Mouse (Mus musculus) gastrocnemius, postnatal 10 days (tissue): ENCODE results near the gene Dhrs2. TPM values are rescaled to one million over a fixed set of nuclear protein-coding genes. Genes with fewer than 3 reads are reported as not detected.
A peak's percentile ranks its signal among the peaks of the same experiment; 100 is the strongest.

Experiments
- DNase-seq: peaks from one replicate; pipeline ENCODE4 v3.0.0; 2021; ENCODE audit warnings: mixed read lengths
- long read RNA-seq, 2 experiments: library from polyadenylated mRNA; stranded (forward); transcript quantifications; one replicate each; pipeline ENCODE4 v2.0.0; 2021
- total RNA-seq, 2 experiments: library from RNA; stranded (reverse); gene quantifications; 2 replicates each; pipeline ENCODE4 v1.2.3; 2021

Dhrs2 gene
- total RNA-seq = not detected
- long read RNA-seq, experiment 1 = 0 reads
- long read RNA-seq, experiment 2 = 0 reads

DNA sequence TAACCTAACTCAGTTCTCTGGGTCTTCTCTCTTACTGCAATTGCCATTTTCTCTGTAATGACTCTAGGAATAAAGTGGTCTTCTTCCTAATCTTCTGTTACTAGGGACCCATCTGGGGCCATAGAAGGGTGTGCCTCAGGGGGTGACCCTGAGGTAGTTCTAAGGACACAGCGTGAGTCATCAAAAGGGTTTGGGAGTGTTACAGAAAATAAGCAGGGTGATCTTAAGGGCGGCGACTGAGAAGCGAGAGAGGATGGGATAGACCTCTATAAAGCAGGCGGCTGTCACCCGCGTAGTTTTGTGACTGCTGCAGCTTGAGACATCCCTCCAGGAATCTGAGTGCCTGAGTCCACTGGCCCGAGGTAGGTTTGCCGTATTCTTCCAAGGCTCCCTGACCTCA, at the start of gene Dhrs2:
Dhrs2 (plus strand) TSS at position 301 of the 400 bp plus-strand sequence.
- no peak for DNase-seq

DNA sequence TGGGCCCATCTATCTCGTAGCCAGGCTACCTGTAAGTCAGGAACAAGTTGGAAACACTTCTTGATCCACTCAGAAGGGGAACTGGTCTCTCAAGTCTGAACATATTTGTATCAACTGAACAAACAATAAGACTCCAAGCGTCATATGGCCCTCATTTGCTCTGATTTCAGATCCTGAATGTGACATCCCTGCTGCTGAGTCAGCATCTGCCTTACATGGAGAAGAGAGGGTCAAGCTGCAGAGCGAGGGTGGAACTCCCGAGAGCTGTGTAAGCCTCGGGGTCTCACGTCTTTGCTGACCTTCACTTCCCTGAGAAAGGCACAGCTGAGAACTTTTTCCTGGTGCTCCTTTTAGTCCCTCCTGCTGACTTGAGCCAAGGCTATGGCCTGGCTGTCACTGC, 47.6 kb upstream of the Dhrs2 start:
- no peak for DNase-seq

- DNase-seq = peak; percentile 56
Measured at GRCm38 (mm10) chr14:55177274-55177673, 44.5 kb upstream of the Dhrs2 start.

- DNase-seq = no peak
Measured at GRCm38 (mm10) chr14:55180951-55181350, 40.9 kb upstream of the Dhrs2 start.

DNA sequence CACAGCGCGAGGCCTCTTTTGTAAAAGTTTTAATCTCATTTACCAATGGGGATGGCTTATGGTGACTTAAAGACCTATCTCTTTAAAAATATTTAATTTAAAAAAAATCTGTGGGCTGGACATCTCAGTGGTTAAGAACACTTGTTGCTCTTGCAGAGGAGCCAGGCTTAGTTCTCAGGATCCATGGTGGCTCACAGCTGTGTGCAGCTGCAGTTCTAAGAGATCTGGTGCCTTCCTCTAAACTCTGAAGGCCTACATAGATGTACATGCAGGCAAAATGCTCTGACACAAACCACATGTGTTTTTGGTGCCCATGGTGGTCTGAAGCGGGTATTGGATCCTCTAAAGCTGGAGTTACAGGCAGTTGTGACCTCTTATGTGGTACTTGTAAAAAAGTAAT, 38.6 kb upstream of the Dhrs2 start:
- no peak for DNase-seq

DNA sequence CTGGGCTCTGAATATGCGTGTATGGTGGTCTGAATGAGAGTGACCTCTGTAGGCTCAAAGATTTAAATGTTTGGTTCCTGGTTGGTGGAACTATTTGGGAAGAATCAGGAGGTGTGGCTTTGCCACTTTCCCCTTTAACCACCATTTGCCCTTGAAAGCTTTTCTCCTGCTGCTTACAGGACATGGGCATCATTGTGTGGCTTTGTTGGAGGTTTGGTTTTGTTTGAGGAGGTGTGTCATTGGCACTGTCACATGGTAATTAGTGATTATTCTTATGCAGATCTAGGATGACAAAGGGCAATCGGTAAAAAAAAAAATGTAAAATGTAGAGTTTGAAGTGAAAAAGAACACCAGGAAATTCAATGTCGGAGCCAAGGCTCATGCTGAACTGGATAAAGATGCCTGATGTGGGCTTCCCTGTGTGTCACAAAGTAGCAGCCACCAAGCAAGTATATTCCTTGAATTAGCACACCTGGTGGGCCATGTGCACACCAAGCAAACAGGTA, 37.1 kb upstream of the Dhrs2 start:
- no peak for DNase-seq

- no peak for DNase-seq
Measured at GRCm38 (mm10) chr14:55188491-55188890, 33.3 kb upstream of the Dhrs2 start.

GRCm38 (mm10) chr14:55189351-55189769, 32.4 kb upstream of the Dhrs2 start:
- DNase-seq = no peak

DNA sequence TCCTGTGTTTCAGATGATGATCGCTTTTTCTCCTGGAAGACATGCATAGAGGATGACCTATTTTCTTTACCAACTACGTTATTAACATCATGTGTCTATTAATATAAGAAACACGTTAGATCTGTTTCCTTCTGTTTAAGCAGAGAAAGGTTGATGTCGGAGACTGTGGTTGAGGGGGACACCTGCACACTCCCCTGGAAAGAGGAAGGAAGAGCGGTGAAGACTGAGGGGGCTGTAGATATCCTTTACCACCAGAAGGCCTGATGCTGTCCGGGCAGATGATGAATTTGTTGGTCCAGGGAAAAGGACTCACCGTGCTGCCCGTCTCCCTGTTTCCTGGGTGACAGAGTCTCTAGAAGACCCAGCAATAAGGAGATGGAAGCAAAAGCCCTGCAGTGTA, 28.5 kb upstream of the Dhrs2 start:
- DNase-seq = no peak

- DNase-seq = no peak
Measured at GRCm38 (mm10) chr14:55193876-55194635, 27.8 kb upstream of the Dhrs2 start.

DNA sequence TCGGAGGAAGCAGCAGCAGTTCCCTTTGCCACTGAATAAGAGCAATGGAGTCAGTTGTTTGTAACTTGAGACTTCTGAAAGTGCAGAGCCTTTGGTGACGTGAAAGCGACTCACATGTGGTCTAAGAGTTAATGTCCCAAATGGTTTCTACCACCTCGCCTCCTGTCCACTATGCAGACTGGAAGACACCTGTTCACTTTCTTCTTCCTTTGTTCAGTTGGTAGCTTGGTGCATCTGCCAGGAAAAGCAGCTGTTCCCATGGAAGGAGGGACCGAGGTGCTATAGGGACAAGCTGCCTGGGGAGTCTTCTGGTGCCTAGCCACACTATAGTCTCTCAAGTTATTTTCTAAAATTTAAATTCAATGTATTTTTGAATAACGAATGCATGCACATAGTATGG, 27.0 kb upstream of the Dhrs2 start:
- DNase-seq = no peak

GRCm38 (mm10) chr14:55197121-55197520, 24.7 kb upstream of the Dhrs2 start:
- no peak for DNase-seq

DNA sequence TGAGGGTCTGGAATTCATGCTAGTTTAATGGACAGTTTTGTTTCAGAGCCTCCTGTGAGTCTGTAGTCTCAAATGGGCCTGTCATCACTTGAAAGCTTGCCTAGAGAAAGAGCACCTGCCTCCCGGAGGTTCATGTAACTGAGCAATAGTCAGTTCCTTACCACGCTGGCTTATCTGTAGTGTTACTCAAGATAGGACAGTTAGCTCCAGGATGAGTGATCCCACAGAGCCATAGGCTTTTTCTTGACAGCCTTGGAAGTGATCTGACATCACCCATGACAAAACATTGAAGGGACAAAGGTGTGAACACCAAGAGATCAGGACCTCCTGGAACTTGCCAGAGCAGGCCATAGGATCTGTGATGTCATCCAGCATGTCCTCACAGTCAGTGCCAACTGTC, 23.6 kb upstream of the Dhrs2 start:
- DNase-seq = no peak

DNA sequence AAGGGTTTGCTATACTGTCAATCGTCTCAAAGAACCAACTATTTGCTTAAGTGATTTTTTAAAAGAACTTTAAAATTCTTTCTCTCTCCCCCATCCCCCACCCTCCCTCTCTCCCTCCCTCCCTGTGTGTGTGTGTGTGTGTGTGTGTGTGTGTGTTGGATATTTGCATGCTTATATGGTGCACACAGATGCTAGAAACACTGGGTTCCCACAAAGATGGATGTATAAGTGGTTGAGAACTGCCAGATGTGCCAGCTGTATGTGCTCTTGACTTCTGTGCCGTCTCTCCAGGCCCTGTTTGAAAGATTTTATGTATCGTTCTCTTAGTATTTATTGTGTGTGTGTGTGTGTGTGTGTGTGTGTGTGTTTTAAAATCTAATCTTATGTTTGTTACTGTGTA, 17.3 kb upstream of the Dhrs2 start:
- no peak for DNase-seq

- DNase-seq = no peak
Measured at GRCm38 (mm10) chr14:55205045-55205750, 16.6 kb upstream of the Dhrs2 start.

DNA sequence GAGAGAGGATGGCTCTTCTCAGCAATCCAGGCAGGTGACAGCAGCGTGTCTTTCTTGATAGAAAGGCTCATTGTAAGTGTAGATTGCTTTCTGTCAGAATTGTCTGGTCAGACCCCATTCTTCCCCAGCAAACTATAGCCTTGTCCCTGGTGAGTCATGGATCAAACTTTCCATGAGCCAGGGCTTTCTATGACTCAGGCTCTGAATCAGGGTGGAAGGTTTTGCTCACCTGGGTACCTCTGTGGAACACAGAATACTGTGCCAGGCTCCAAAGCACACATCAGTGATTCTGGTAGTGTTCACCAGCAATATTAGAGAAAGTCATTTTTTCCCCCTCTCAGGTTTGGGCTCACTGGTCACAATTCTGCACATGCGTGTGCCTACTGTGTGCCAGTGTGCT, 13.5 kb upstream of the Dhrs2 start:
- no peak for DNase-seq

DNA sequence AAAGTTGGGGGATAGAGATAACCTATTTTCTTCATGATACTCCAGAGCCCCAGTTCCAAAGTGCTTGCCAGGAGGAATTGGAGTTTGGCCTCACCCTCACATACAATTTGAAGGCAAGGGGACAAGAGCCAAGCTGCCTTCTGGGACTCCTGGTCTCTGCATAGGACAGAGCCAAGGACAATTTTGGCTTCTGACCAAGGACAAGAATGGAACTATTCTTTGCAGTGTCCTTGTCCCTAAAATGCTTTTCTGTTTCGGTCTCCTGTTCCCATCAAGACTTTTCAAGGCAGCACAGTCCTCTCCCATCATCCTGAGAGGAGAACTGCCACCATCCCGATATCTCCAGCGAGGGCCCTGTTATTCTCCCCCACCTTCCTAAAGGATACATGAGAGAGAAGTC, 8.2 kb upstream of the Dhrs2 start:
- no peak for DNase-seq

DNA sequence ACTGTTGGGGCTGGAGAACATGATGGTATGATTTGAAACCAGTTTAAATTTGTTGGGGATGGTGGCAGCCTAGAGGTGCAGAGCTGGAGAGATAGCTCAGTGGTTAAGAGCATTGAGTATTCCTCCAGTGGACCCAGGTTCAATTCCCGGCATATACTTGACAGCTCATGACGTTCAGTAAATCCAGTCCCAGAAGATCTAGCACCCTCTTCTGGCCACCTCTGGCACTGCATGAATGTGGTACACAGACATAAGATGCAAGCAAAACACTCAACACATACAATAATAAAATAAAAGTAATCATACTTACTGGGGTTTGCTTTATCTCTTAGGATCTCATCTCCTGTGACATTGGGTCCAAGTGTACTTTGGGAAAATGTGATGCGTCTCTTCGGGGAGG, 7.3 kb upstream of the Dhrs2 start:
- peak; percentile 41 for DNase-seq

GRCm38 (mm10) chr14:55223172-55223571, 1.4 kb downstream of the Dhrs2 start:
- DNase-seq = no peak

GRCm38 (mm10) chr14:55234639-55235038, 12.8 kb downstream of the Dhrs2 start:
- no peak for DNase-seq

GRCm38 (mm10) chr14:55236685-55237084, 14.9 kb downstream of the Dhrs2 start:
- no peak for DNase-seq

DNA sequence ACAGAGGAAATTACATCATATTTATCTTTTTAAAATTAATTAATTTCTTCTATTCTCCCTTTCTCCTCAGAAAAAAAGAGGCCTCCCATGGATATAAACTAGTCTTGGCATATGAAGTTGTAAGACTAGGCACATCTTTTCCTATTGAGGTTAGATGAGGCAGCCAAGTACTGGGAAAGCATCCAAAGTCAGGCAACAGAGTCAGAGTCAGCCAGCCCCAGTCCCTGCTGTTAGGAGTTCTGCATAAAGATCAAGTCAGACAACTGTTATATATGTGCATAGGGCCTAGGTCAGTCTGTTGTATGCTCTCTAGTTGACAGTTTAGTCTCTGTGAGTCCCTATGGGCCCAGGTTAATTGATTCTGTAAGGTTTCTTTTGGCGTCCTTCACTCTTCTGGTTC, 20.9 kb downstream of the Dhrs2 start:
- DNase-seq = no peak

DNA sequence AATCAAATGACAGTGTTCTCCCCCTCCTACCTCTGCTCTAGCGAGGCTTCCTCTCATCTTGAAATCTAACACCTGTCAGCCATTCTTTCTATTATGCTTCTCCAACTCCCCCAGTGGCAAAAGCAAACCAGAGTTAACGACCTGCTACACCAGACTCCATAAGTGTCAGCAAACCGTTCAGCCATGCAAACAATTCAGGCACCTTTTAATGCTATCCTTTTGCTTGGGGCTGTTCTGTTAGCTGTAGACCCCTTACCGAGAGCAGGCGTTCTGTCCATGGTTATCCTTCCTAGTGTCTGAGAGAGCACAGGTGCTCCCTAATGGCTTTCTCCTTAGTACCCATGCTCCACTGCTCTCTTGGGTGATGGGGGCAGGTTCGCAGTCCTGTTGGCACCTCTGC, 25.4 kb downstream of the Dhrs2 start:
- no peak for DNase-seq

- no peak for DNase-seq
Measured at GRCm38 (mm10) chr14:55248284-55248683, 26.5 kb downstream of the Dhrs2 start.
